Mouse (Mus musculus) splenic B cell, adult 2 months (primary cell): ENCODE measurements around the gene Paqr6.

Experiments
- DNase-seq: peaks from one replicate; pipeline ENCODE4 v3.0.0-alpha.2; 2011; ENCODE audit warnings: low read depth, low spot score
- H3K27me3 ChIP-seq: 2 replicates; pipeline ENCODE4 v1.6.1; 2012; ENCODE audit warnings: mild to moderate bottlenecking, low read length, moderate library complexity, mixed read lengths; ENCODE audit not compliant: control insufficient read depth, poor library complexity, insufficient read depth, severe bottlenecking
- H3K36me3 ChIP-seq: 2 replicates; pipeline ENCODE4 v1.6.1; 2012; ENCODE audit warnings: mild to moderate bottlenecking, low read length, moderate library complexity, mixed read lengths; ENCODE audit not compliant: control insufficient read depth, poor library complexity, insufficient read depth, severe bottlenecking

Paqr6 gene

GRCm38 (mm10) chr3:88364337-88364736, at the start of gene Paqr6:
TSS of gene Paqr6 (plus strand) at chr3:88364584.
- DNase-seq, result no peak

DNA sequence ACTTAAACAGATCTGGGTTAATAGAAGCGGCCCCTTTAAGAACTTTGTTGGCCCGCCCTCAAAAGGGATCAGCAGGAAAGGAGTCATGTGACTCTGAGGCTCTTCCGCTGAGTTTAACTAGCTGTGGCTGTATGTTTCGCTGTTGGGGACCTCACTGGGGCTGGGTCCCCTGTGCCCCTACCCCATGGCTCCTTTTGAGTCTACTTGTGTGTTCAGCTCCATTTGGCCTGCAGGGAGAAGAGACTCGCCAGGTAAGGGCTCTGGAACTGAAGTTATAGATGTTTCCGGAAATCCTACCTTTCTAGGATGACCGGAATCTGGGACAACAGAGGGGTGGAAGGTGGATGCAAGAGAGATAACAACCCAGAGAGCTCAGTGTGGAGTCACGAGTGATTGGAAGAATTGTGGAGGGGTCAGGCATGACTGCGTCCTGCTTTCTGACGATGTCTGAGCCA, 39.4 kb upstream of the Paqr6 start, which contains the start of gene Glmp:
Glmp (plus strand) TSS at position 73 of the 455 bp plus-strand sequence.
- Histone ChIP-seq H3K36me3 (peaks cover 6% of the 10 kb centered on the region), H3K27me3 (no peaks in the 10 kb centered on the region)
- peak; percentile 74 for DNase-seq

More at GRCm38 (mm10) chr3:88364337-88364736, at the start of gene Paqr6:
- Histone ChIP-seq H3K36me3 (peaks cover 6% of the 10 kb centered on the region), H3K27me3 (no peaks in the 10 kb centered on the region)

- H3K27me3 ChIP-seq, result no peaks in the 10 kb centered on the region
- H3K36me3 ChIP-seq, result peaks cover 2% of the 10 kb centered on the region
- no peak for DNase-seq
Observed at GRCm38 (mm10) chr3:88328956-88329355, 35.4 kb upstream of the Paqr6 start.

DNA sequence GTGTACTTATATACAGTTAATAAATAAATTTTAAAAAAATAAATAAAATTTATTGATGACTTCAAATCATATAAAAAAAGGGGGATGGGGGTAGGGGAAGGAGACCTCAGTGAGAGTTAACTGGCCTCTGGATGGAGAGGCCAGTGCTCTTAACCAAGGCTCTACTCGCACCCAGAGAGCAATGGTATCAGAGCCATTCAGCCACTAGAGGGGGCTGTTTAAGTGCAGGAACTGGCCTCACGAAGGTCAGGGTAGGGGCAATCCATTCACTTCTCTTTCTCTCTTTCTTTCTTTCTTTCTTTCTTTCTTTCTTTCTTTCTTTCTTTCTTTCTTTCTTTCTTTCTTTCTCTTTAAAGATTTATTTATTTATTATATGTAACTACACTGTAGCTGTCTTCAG, 33.1 kb upstream of the Paqr6 start:
- no peaks in the 10 kb centered on the region for H3K27me3 ChIP-seq
- DNase-seq, result peak; percentile 83
- peaks cover 2% of the 10 kb centered on the region for H3K36me3 ChIP-seq

GRCm38 (mm10) chr3:88334029-88334658, 30.2 kb upstream of the Paqr6 start:
- H3K27me3 ChIP-seq, result no peaks in the 10 kb centered on the region
- DNase-seq, result no peak

DNA sequence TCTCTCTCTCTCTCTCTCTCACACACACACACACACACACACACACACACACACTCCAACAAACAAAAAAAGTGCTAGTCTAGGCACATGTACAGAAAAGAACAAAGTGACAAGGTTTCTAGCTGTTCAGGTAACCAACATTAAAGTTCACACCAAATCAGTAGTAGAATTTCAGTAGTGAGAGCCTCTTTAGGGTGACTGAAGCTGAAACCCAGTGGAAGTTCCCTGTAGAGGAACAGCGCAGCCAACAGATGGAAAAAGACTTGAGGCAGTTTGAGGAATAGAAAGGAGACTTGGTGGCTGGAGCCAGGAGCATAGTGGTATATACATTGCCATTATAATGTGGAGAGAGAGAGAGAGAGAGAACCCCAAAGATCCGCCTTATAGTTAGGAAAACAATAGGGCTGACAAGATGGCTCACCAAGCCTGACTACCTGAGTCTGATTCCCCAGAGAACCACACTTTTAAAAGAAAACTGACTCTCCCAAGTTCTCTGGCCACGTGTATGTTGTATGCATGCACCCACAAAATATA, 29.4 kb upstream of the Paqr6 start:
- DNase-seq, result no peak
- Histone ChIP-seq H3K27me3 (no peaks in the 10 kb centered on the region), H3K36me3 (no peaks in the 10 kb centered on the region; the same call in 1 of the 2 replicates)

More at GRCm38 (mm10) chr3:88334029-88334658, 30.2 kb upstream of the Paqr6 start:
- no peaks in the 10 kb centered on the region; the same call in 1 of the 2 replicates for H3K36me3 ChIP-seq

DNA sequence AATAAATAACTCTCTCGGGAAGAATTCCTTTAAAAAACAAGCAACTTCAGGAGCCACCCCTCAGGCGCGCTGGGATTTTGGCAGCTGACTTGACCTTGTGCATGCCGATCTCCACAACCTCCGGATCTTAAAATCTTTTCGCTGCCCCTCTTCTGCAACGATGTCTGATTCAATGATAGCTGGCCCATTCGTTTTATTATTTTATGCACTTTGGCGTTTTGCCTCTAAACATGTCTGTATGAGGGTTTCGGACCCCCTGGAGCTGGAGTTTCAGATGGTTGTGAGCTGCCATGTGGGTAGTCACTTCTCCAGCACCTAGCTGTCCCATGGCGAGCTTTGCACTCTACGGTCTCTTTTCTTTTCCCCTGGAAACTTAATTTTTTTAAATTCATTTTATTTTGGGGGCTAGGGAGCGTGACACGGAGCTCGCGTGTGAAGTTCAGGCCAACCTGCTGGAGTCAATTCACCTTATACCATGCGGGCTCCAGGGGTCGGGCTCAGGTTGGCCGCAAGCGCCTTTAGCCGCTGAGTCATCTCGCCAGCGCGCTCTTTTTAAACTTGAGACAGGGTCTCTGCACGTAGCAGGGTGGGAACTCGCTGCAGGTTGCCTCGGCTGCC, 28.8 kb upstream of the Paqr6 start:
- DNase-seq, result no peak

DNA sequence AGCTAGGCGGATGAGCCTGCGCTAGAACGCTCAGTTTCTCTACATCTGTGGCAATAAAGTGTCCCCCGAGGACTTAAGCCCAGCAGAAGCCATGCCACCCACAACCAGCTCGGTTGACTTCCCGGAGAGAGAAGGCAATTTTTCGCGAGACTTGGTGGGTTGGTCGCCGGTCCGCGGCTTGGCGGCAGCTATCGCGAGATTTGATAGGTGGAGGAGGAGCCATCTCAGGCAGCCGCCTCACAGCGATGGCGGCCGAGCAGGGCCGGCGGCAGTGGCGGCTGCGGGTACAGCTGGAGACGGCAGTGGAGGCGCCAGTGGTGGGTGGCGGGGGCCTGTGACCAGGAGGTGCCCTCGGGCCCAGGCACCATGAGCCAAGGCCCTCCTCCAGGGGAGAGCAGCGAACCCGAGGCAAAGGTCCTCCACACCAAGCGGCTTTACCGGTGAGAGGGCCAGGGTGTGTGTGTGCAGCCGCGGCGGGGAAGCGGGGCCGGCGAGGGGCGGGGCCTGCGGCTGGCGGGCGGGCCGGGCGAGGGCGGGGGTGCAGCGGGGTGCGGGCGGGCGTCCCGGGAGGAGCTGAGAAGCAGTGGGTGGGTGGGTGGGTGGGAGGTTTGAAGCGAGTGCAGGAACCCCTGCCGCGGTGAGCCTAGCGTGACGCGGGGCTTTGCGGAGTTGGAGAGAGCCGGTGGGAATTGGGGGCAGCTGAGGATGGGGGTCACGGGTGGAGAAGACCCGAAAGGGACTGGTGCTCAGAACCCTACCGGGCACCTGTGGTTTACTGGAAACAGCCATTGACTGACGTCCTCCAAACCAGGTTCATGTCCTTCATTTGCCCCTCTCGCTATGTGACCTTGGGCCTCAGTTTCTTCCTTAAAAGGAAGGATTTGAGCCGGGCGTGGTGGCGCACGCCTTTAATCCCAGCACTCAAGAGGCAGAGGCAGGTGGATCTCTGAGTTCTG, 28.0 kb upstream of the Paqr6 start, which contains the start of the genes Tmem79 and Smg5:
Tmem79 (minus strand) TSS at position 91 of the 956 bp plus-strand sequence.
Smg5 (plus strand) TSS at position 203 of the 956 bp plus-strand sequence.
- peak; percentile 98 for DNase-seq
- H3K36me3 ChIP-seq, result no peaks in the 10 kb centered on the region; the same call in 1 of the 2 replicates
- no peaks in the 10 kb centered on the region for H3K27me3 ChIP-seq

More for the DNA sequence above, 28.8 kb upstream of the Paqr6 start:
- H3K27me3 ChIP-seq, result no peaks in the 10 kb centered on the region
- no peaks in the 10 kb centered on the region; the same call in 1 of the 2 replicates for H3K36me3 ChIP-seq

- no peaks in the 10 kb centered on the region for H3K27me3 ChIP-seq
- H3K36me3 ChIP-seq, result no peaks in the 10 kb centered on the region; the same call in 1 of the 2 replicates
- DNase-seq, result peak; percentile 31
Observed at GRCm38 (mm10) chr3:88337367-88338020, 26.9 kb upstream of the Paqr6 start.

DNA sequence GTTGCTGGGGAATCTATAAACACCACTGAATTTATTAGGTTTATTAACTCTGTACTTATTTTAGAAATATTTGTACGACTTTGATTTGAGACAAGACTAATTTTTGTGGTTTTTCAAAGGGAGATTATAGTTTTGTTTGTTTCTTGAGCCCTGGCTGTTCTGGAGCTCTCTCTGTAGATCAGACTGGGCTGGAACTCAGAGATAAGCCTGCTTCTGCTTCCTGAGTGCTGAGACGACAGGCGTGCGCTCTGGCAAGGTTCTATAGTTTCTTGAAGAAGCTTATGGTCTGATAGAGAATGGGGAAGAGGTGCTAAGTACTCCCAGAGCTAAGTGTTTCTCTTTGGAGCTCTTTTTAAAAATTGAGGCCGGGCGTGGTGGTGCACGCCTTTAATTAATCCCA, 26.1 kb upstream of the Paqr6 start:
- no peak for DNase-seq
- peaks cover 4% of the 10 kb centered on the region for H3K36me3 ChIP-seq

GRCm38 (mm10) chr3:88339006-88339405, 25.4 kb upstream of the Paqr6 start:
- peaks cover 8% of the 10 kb centered on the region for H3K36me3 ChIP-seq
- DNase-seq, result no peak
- no peaks in the 10 kb centered on the region for H3K27me3 ChIP-seq

More for the DNA sequence above, 26.1 kb upstream of the Paqr6 start:
- H3K27me3 ChIP-seq, result no peaks in the 10 kb centered on the region

- Histone ChIP-seq H3K36me3 (peaks cover 37% of the 10 kb centered on the region), H3K27me3 (no peaks in the 10 kb centered on the region)
- DNase-seq, result no peak
Observed at GRCm38 (mm10) chr3:88350732-88351131, 13.7 kb upstream of the Paqr6 start.

GRCm38 (mm10) chr3:88352907-88353306, 11.5 kb upstream of the Paqr6 start:
- Histone ChIP-seq H3K27me3 (no peaks in the 10 kb centered on the region), H3K36me3 (peaks cover 30% of the 10 kb centered on the region)
- no peak for DNase-seq
